Mouse (Mus musculus) adrenal gland, postnatal 10 days (tissue): ENCODE measurements around the gene Parp16. TPM values are rescaled to one million over a fixed set of nuclear protein-coding genes. Genes with fewer than 3 reads are reported as not detected.
"Not testable (repeated sequence)": the region's sequence is repeated elsewhere in the genome, so short reads cannot be mapped to it uniquely, and the experiment has no call there.

Source experiments
- DNase-seq: peaks from one replicate; pipeline ENCODE4 v3.0.0; 2021; ENCODE audit warnings: mixed read lengths
- total RNA-seq, 2 experiments: library from RNA; stranded (reverse); gene quantifications; 2 replicates each; pipeline ENCODE4 v1.2.3; 2021

Parp16 gene
- total RNA-seq, 2 experiments from 2014 or later, result 12.9 to 19.6 TPM

DNA sequence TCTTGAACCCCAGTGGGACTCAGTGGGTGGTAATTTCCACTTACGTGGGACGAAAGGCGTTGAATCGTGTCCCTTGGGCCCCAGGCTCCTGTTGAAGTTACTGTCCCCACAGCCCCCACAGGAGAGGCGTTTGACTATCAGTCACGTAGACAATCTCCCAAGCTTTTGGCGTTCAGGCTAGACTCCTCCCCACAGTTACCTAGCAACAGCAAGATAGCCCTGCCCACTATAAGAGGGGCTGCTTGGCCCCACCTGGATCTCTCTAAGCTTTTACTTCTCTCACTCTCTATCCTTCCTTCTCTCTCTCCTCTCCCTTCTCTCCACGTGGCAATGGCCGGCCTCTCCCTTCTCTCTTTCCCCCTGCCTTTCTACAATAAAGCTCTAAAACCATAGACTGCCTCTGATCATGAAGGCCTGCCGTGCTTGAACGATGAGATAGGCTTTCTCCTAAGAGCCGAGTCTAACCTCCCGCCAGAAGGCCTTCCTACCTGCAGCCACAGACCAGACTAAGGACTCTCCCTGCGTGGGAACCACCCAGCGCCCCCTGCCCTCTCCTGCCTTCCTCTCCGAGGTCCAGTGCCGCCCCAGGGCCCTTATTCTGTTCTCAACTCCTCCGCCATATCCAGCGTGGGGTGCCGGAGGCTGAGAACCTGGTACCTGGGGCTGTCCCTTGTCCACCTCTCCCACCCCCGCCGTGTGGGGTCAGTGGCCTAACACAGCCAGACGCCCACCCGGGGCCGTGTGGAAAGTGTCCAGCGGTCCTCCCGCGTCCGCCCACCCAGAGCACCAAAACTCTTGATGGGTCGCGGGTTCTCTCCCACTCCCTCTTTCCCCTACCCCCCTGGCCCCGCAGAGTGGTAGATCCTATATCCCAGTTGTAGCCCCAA is 13.4 kb downstream of the Parp16 start:
- no peak for DNase-seq

DNA sequence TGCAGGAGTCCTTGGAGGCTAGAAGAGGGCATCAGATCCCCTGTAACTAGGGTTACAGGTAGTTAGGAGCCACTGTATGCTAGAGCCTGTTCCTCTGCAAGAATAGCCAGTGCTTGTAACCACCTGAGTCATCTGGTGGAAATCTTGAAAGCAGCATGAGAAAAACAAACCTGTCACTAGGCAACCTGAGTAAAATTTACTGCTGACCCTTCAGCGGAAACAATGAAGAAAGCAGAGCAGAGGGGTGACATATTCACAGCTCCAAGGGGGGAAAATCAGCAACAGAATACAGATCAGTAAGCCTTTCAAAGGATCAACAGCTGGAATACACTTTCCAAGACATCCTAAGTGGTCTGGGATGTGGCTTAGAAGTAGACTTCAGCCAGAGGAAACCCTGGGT is 16.4 kb downstream of the Parp16 start:
- DNase-seq, result no peak

DNA sequence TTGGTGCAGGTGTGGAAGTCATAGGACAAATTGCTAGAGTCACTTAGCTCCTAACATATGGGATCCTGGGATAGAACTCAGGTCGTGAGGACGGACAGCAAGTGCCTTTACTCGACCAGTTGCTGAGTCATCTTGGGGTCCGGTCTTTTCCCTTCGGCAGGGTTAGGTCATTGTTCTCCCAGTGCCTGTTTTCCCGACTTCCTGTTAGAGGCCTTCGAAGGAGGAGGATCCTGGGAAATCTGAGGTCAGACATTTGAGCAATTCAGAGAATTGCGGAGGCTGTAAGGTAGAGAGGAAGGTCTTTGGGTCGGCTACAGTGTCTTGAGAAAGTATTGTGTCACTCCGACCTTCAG is 19.2 kb downstream of the Parp16 start:
- DNase-seq, result no peak

DNA sequence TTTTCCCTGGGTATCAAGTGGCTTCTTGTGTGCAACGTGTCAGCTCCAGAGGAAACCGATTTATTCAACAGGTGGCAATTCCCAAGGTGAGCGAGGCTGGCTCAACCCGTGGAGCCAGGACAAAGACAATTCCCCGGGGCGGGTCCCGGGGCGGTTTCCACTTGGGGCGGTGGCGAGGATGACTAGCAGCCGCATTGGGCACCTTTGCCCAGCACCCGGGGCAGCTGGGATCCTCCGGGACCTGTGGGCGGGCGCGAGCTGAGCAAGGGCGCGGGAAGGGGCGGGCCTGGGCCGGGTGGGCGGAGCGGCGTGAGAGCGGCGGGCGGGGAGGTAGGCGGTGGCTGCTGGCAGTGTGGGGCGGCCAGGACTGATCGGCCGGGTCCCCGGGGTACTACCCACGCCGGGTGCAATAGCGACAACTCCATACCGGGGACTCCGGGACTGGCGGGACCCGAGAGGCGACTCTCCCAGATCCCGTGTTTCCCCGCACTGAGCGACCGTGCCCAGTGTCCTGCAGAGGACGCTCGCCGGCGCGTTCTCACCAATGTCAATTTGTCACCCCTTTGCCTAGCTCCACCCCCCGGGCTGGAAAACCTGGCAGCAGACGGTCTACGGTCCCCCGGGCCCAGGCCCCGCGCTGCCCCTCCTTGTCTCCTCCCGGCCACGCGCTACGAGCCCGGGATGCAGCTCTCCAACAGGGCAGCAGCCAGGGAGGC is 19.8 kb downstream of the Parp16 start:
- peak; percentile 97 for DNase-seq

- no peak for DNase-seq
Observed at GRCm38 (mm10) chr9:65215494-65216126, 20.5 kb downstream of the Parp16 start.

GRCm38 (mm10) chr9:65216972-65217371 is 21.8 kb downstream of the Parp16 start:
- no peak for DNase-seq

GRCm38 (mm10) chr9:65217661-65218060 is 22.5 kb downstream of the Parp16 start:
- peak; percentile 69 for DNase-seq

- no peak for DNase-seq
Observed at GRCm38 (mm10) chr9:65218916-65219315, 23.8 kb downstream of the Parp16 start.

GRCm38 (mm10) chr9:65220398-65220797 is 25.2 kb downstream of the Parp16 start:
- DNase-seq, result not testable (repeated sequence)

DNA sequence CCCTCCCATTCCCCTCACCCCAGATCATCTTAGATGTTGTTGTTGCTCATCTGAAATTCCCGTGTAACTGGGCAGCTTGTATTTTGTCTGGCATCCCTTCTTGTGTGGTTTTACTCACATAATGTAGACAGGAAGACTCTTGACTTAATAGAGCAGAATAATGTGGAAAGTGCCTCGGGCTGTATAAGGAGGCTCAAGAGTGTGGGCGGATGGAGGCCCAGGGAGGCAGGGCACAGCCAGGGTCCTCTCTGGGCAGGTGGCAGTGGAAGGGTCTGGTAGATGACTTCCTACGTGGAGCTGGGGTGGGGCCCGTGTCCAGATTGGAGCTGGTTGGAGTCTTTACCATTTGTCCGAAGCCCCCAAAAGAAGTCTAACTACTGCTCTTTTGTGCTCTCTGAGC is 28.8 kb downstream of the Parp16 start:
- DNase-seq, result no peak

GRCm38 (mm10) chr9:65225795-65226194 is 30.6 kb downstream of the Parp16 start:
- DNase-seq, result peak; percentile 70

GRCm38 (mm10) chr9:65230250-65230649 is 35.1 kb downstream of the Parp16 start:
- no peak for DNase-seq

DNA sequence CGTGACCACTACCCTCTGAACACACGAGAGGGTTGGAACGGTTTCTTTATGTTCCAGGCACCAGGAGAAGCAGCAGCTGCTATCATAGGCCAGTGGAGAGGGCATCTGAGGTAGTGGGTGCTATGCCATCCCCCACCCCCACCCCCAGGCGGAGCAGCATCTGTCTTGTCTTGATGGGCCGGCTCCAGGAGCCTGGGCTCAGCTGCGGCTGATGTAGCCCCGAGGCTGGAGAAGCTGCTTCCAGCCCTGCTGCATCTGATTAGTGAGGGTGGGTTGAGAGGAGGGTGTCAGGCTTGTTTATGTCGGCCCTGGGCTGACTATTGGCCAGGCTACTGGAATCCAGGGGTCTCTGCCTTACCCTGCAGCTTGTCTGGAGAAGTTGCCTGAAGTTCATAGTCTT is 36.1 kb downstream of the Parp16 start:
- no peak for DNase-seq

- DNase-seq, result no peak
Observed at GRCm38 (mm10) chr9:65233243-65233985, 38.3 kb downstream of the Parp16 start.

DNA sequence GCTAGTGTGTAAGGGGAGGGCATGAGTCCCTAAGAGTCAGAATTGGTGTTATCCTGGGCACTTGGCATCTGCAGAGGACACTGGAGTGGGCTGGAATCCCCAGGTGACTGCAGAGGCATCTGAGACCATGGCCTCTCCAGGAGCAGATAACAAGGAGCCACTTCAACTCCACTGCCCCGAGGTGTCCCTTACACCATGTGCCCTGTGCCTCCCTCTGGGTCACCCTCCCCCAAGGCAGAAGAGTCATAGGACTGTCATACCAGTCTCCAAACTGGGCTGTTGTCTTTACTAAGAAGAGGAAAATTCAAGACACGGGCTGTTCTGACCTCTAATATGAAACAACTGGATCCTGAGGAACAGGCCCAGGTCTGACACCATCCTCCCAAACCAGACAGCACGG is 39.6 kb downstream of the Parp16 start:
- DNase-seq, result no peak

DNA sequence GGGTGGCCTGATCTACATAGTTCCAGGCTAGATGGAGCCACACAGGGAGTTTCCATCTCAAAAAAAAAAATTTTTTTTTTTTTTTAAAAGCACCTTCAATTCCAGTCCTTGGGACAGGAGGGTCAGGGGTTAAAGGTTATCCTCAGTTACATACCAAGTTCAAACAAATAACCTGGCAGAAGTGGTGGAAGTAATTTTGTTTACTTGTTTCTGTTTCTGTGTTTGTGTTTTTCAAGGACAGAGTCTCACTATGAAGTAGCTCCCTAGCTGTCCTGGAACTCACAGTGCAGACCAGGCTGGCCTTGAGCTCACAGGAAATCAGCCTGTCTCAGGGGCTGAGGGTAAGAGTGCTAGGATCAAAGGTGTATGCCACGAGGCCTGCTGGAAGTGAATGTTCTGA is 40.4 kb downstream of the Parp16 start:
- DNase-seq, result no peak

GRCm38 (mm10) chr9:65237616-65238015 is 42.5 kb downstream of the Parp16 start:
- DNase-seq, result no peak

GRCm38 (mm10) chr9:65238191-65238760 is 43.1 kb downstream of the Parp16 start:
- no peak for DNase-seq

- DNase-seq, result no peak
Observed at GRCm38 (mm10) chr9:65239176-65239575, 44.0 kb downstream of the Parp16 start.

GRCm38 (mm10) chr9:65239731-65240130 is 44.6 kb downstream of the Parp16 start:
- no peak for DNase-seq

DNA sequence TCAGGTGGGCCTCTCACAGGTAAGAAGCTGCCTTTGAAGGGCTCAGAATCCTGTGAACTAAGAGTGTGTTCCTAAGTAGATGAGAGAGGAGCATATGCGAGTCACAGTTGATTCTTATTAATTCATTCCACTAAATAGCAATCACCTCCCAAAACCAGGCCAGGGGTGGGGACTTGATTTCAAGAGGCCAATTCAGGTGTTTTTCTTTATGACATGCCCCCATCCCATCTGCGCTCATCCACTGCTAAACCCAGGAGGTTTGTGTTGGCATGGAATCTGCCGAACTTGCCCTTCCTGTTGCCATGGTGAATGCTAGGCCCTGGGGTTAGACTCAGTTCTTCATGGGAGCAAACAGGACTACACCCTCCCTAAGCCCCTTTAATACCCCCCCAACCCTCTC is 45.4 kb downstream of the Parp16 start:
- DNase-seq, result no peak

DNA sequence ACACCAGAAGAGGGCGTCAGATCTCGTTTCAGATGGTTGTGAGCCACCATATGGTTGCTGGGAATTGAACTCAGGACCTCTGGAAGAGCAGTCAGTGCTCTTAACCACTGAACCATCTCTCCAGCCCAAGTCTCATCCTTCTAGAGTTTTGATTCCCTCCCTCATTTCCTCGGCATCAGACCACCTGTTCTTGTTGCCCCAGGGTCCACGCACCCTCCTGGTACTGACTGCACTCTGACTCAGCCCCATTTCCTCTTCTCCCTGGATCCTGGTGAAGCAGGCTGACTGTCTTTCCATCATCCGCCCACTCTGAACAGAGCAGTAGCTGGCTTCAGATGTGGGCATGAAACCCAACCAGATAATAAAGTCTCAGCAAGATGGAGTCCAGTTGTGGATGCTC is 46.8 kb downstream of the Parp16 start:
- DNase-seq, result no peak
